Mouse (Mus musculus): ENCODE data around the gene Tnfsfm13. TPM values are rescaled to one million over a fixed set of nuclear protein-coding genes. Genes with fewer than 3 reads are reported as not detected.

Tnfsfm13 gene
- polyA plus RNA-seq (2017; shearing (Covaris generic)), result under 1 TPM in 1 of 2 experiments, not detected in 1; 0.45 TPM

DNA sequence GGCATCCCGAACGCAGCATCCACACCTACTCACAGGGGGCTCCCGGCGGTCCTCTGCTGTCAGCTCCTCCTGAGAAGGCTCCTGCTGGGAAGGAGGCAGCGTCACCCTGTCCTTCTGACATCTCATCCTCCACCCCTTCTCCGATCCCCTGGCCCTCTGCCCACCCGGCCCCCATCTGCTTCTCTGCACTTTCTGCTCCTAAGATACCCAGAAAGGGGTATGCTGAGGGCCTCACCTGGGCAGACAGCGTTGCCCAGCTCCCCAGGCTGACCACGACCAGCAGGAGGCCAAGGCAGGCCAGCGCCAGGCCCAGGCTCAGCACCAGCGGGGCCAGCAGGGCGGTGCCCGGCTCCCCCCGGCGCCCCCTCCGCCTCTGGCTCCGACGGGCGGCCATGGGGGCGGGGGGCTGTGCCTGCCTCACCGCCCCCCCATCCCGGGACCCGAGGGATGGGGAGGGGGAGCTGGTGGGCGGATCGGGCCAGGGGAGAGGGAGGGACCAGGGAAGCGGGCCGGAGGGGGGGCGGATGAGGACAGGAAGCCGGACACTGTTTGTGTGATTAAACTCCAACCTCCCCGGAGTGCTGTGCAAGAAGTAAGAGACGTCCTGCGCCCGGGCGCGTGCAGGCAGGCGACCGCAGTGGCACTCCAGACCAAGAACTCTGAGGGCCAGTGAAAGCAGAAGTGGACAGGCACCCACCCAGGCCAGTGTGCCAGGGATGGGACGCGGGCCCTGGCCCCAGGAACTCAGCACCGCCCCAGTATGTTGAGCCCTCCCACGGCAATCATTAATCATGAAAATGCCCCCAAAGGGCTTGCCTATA is at the start of gene Tnfsfm13, which contains the start of gene Tnfsf12:
TSS of gene Tnfsfm13 (minus strand) at position 738 of the 821 bp plus-strand sequence.
TSS of gene Tnfsf12 (minus strand) at position 489 of the 821 bp plus-strand sequence.

GRCm38 (mm10) chr11:69685526-69686148 is 10.3 kb downstream of the Tnfsfm13 start, which contains the start of gene Tnfsf13:
Gene Tnfsf13 (minus strand): TSS chr11:69685784.

DNA sequence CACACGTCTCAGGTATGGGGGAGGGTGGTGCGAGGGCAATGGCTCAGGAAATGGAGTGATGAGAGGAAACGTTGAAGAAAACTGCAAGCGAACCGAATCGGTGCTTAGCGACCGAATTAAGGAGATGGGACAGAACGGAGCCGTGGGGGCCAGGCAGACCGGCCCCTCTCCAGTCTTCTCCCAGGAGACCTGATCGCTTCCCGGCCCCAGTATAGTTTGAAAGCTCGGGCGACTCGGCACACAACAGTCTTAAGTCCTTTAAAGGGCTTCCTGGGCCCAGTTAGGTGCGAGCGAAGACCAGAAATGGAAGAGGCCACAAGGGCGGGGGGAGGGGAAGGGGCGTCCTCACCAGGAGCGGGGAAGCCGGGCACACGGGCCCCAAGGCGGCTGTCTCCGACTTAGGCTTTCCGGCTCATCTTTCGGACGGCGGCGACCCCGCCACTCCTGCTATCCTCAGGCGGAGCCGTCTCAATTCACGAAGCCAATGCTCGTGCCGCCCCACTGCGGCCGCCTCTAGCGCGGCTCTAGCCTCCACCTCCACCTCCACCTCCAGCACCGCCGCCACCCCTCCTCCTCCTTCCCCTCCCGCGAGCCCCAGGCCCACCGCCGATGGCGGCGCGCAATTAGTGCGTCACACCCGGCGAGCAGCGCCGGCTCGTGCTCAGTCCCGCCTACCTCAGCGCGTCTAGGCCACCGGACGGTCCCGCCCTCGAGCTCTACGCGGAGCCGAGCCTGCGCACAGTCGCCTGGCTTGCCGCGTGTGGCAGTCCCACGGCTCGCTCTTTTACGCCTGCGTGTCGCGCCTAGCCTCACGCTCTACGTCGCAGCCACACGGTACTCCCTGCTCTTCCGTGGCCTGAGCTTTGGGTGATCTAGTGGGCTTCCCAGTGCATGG is 14.3 kb downstream of the Tnfsfm13 start, which contains the start of gene Senp3:
TSS of gene Senp3 (minus strand) at position 771 of the 895 bp plus-strand sequence.

DNA sequence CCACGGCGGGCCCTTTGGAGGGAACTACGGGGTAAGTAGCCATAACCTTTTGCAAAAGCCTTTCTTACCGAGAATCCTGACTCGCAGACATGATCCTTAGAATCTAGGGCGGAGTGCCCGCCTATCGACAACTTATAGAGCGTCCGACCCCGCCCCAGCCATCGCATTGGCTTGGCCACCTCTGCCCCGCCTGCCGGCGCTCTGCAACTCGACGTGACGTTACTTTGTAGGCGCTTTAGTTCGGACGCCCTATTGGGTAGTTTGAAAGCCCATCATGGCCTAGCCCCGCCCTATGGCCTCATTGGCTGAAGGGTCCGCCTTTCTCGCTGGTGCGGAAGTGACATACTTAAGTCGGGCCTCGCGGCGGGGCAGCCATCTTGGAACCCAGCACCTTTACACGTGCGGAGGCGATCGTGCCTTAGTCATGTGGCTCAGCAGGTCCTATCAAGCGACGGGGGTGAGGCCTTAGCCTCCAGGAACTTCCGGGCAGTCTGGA is 23.6 kb downstream of the Tnfsfm13 start, which contains the start of gene Eif4a1:
TSS of gene Eif4a1 (minus strand) at position 213 of the 496 bp plus-strand sequence.

GRCm38 (mm10) chr11:69665961-69666664 is 29.8 kb downstream of the Tnfsfm13 start, which contains the start of gene Cd68:
Gene Cd68 (minus strand): TSS chr11:69666153.

GRCm38 (mm10) chr11:69662213-69662966 is 33.5 kb downstream of the Tnfsfm13 start, which contains the start of gene Mpdu1:
Gene Mpdu1 (minus strand): TSS chr11:69662642.

GRCm38 (mm10) chr11:69655264-69656064 is 40.4 kb downstream of the Tnfsfm13 start, which contains the start of gene Sox15:
Gene Sox15 (plus strand): TSS chr11:69655314.

Other genes starting within 250 kb of the Tnfsfm13 start
- 1 to 10 TPM in 1 of 2 experiments, under 1 TPM in 1; 0.31 to 3.4 TPM for gene Dnah2, start 147.0 kb downstream of the Tnfsfm13 start, polyA plus RNA-seq (2017; shearing (Covaris generic))
- gene Efnb3, start 135.9 kb downstream of the Tnfsfm13 start, polyA plus RNA-seq (2017; shearing (Covaris generic)), result under 1 TPM; 0.55 to 0.64 TPM
- 10 to 100 TPM; 26.4 to 26.5 TPM for gene Wrap53, start 115.8 kb downstream of the Tnfsfm13 start, polyA plus RNA-seq (2017; shearing (Covaris generic))
- 100 to 1,000 TPM; 201 to 249 TPM for gene Trp53, start 115.7 kb downstream of the Tnfsfm13 start, polyA plus RNA-seq (2017; shearing (Covaris generic))
- gene Atp1b2, start 90.2 kb downstream of the Tnfsfm13 start, polyA plus RNA-seq (2017; shearing (Covaris generic)), result under 1 TPM in 1 of 2 experiments, not detected in 1; 0.55 TPM
- gene Shbg, start 78.2 kb downstream of the Tnfsfm13 start, polyA plus RNA-seq (2017; shearing (Covaris generic)), result under 1 TPM; 0.33 to 0.57 TPM
- 1 to 10 TPM in 1 of 2 experiments, not detected in 1; 2.8 TPM for gene Sat2, start 74.1 kb downstream of the Tnfsfm13 start, polyA plus RNA-seq (2017; shearing (Covaris generic))
- 10 to 100 TPM; 59.9 to 74.5 TPM for gene Fxr2, start 63.1 kb downstream of the Tnfsfm13 start, polyA plus RNA-seq (2017; shearing (Covaris generic))
- gene Sox15, start 40.8 kb downstream of the Tnfsfm13 start, polyA plus RNA-seq (2017; shearing (Covaris generic)), result 1 to 10 TPM in 1 of 2 experiments, under 1 TPM in 1; 0.55 to 3.1 TPM
- gene Mpdu1, start 33.5 kb downstream of the Tnfsfm13 start, polyA plus RNA-seq (2017; shearing (Covaris generic)), result 10 to 100 TPM; 47.5 to 52.3 TPM
- gene Cd68, start 29.9 kb downstream of the Tnfsfm13 start, polyA plus RNA-seq (2017; shearing (Covaris generic)), result 10 to 100 TPM in 1 of 2 experiments, 1 to 10 TPM in 1; 1.7 to 11.0 TPM
- gene Eif4a1, start 23.7 kb downstream of the Tnfsfm13 start, polyA plus RNA-seq (2017; shearing (Covaris generic)), result 100 to 1,000 TPM; 493 to 540 TPM
- gene Senp3, start 14.0 kb downstream of the Tnfsfm13 start, polyA plus RNA-seq (2017; shearing (Covaris generic)), result 10 to 100 TPM; 33.1 to 37.3 TPM
- not detected for gene Tnfsf13, start 10.3 kb downstream of the Tnfsfm13 start, polyA plus RNA-seq (2017; shearing (Covaris generic))
- not detected for gene Tnfsf12, start 249 bp downstream of the Tnfsfm13 start, polyA plus RNA-seq (2017; shearing (Covaris generic))
- 10 to 100 TPM; 43.7 to 44.7 TPM for gene Polr2a, start 62.5 kb upstream of the Tnfsfm13 start, polyA plus RNA-seq (2017; shearing (Covaris generic))
- 1 to 10 TPM in 1 of 2 experiments, under 1 TPM in 1; 0.29 to 1.3 TPM for gene Slc35g3, start 65.9 kb upstream of the Tnfsfm13 start, polyA plus RNA-seq (2017; shearing (Covaris generic))
- 1 to 10 TPM; 3.8 to 5.3 TPM for gene Zbtb4, start 69.8 kb upstream of the Tnfsfm13 start, polyA plus RNA-seq (2017; shearing (Covaris generic))
- 1 to 10 TPM in 1 of 2 experiments, under 1 TPM in 1; 0.13 to 4.3 TPM for gene Chrnb1, start 99.8 kb upstream of the Tnfsfm13 start, polyA plus RNA-seq (2017; shearing (Covaris generic))
- gene Fgf11, start 105.8 kb upstream of the Tnfsfm13 start, polyA plus RNA-seq (2017; shearing (Covaris generic)), result not detected
- not detected for gene Tmem102, start 109.5 kb upstream of the Tnfsfm13 start, polyA plus RNA-seq (2017; shearing (Covaris generic))
- under 1 TPM in 1 of 2 experiments, not detected in 1; 0.39 TPM for gene Gm39566, start 119.2 kb upstream of the Tnfsfm13 start, polyA plus RNA-seq (2017; shearing (Covaris generic))
- gene Spem2, start 122.4 kb upstream of the Tnfsfm13 start, polyA plus RNA-seq (2017; shearing (Covaris generic)), result not detected
- gene Spem1, start 126.1 kb upstream of the Tnfsfm13 start, polyA plus RNA-seq (2017; shearing (Covaris generic)), result 1 to 10 TPM in 1 of 2 experiments, not detected in 1; 2.1 TPM
- under 1 TPM; 0.26 to 0.83 TPM for gene Nlgn2, start 141.7 kb upstream of the Tnfsfm13 start, polyA plus RNA-seq (2017; shearing (Covaris generic))
- gene Tmem256, start 142.4 kb upstream of the Tnfsfm13 start, polyA plus RNA-seq (2017; shearing (Covaris generic)), result 10 to 100 TPM; 64.6 to 89.9 TPM
- gene Plscr3, start 150.3 kb upstream of the Tnfsfm13 start, polyA plus RNA-seq (2017; shearing (Covaris generic)), result 10 to 100 TPM; 15.4 to 18.5 TPM
- gene Tnk1, start 162.6 kb upstream of the Tnfsfm13 start, polyA plus RNA-seq (2017; shearing (Covaris generic)), result under 1 TPM; 0.08 to 0.72 TPM
- gene Tmem95, start 181.9 kb upstream of the Tnfsfm13 start, polyA plus RNA-seq (2017; shearing (Covaris generic)), result under 1 TPM in 1 of 2 experiments, not detected in 1; 0.93 TPM
- 1 to 10 TPM; 1.3 TPM for gene Kctd11, start 185.3 kb upstream of the Tnfsfm13 start, polyA plus RNA-seq (2017; shearing (Covaris generic))
- gene Acap1, start 199.4 kb upstream of the Tnfsfm13 start, polyA plus RNA-seq (2017; shearing (Covaris generic)), result 100 to 1,000 TPM; 503 to 589 TPM
- 1 to 10 TPM; 3.6 to 4.8 TPM for gene 2810408A11Rik, start 204.9 kb upstream of the Tnfsfm13 start, polyA plus RNA-seq (2017; shearing (Covaris generic))
- gene Neurl4, start 205.0 kb upstream of the Tnfsfm13 start, polyA plus RNA-seq (2017; shearing (Covaris generic)), result 10 to 100 TPM in 1 of 2 experiments, 1 to 10 TPM in 1; 6.4 to 11.6 TPM
- 100 to 1,000 TPM; 175 to 265 TPM for gene Gps2, start 217.8 kb upstream of the Tnfsfm13 start, polyA plus RNA-seq (2017; shearing (Covaris generic))
- 1,000 to 10,000 TPM; 1,144 to 1,177 TPM for gene Eif5a, start 225.9 kb upstream of the Tnfsfm13 start, polyA plus RNA-seq (2017; shearing (Covaris generic))
- not detected for gene Ybx2, start 239.7 kb upstream of the Tnfsfm13 start, polyA plus RNA-seq (2017; shearing (Covaris generic))

Measured in inflammation-experienced regulatory T-cells (primary cell).